ENCODE assay signal across 25 mouse cellular contexts in the genomic region with DNA sequence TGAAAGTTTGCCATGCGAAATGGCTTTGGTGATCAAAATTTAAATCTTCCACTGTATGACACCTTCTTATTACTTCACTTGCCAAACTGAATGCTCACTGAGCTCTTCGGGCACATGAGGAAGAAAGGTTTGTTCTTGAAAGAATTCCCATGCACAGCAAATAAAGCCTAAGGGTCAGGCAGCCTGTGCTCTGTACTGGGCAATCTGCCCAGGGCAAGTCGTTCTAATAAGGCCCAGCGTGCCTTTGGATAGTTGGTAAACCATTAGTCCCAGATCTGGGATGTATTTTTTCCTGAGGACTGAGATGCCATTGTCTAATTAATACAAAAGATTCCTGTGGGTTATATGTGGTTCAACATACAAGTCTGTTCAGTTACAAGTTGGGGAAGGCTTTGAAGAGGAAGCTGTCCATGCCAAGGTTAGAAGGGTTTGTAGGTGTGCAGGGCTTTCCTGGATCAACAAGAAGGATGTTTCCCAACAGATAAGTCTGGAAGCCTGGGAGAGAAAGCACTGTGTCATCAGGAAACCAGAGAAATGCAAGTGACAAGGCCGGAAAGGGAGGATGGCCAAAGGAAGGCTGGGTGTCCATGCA. TPM values are rescaled to one million over a fixed set of nuclear protein-coding genes. Genes with fewer than 3 reads are reported as not detected.
DNase-seq lines count a peak whose midpoint lies in the region; ATAC-seq and TF ChIP-seq lines count a peak whose summit lies in the region.
"Had no signal": no experiment of that assay in that cellular context is flagged by ENCODE, and none has a peak within 500 bp of the region (broad histone marks: within the 10 kb centered on the region; RNA-seq: fewer than 3 reads in every experiment).

No protein-coding gene starts in this region.

- no peak for ATAC-seq in forebrain, embryonic 14.5 days
- no peak for ATAC-seq in forebrain, embryonic 15.5 days (replicated peaks)
- ATAC-seq in kidney, embryonic 15.5 days (replicated peaks; ENCODE audit: low FRiP score) = no peak
- ATAC-seq in intestine, embryonic 16.5 days = no peak
- ATAC-seq: CD4-positive, CD25-positive, alpha-beta regulatory T cell, adult 4 months; forebrain, embryonic 16.5 days; hindbrain, postnatal 0 days; midbrain, embryonic 13.5 days had no signal

- no peak overlapping the region for H3K4me3 ChIP-seq in forebrain, embryonic 14.5 days (ENCODE audit: low read depth, low read length)
- H3K4me3 ChIP-seq in forebrain, embryonic 15.5 days = no peak overlapping the region
- H3K4me3 ChIP-seq in kidney, embryonic 15.5 days (replicated peaks) = no peak overlapping the region
- H3K4me3 ChIP-seq in lung, adult 2 months (replicated peaks; ENCODE audit: extremely low read depth, low read depth, low read length) = no peak overlapping the region
- H3K4me3 ChIP-seq in intestine, embryonic 16.5 days (ENCODE audit: low read length) = no peak overlapping the region
- H3K4me3 ChIP-seq: megakaryocyte, embryonic 14.5 days; midbrain, embryonic 13.5 days; neural tube, embryonic 12.5 days had no signal

- peaks cover 4% of the 10 kb centered on the region; the same call in 1 of the 2 replicates for H3K4me1 ChIP-seq in forebrain, embryonic 14.5 days (ENCODE audit: control insufficient read depth, insufficient read depth, low read length)
- peaks cover 10% of the 10 kb centered on the region for H3K4me1 ChIP-seq in forebrain, embryonic 15.5 days
- H3K4me1 ChIP-seq in kidney, embryonic 15.5 days = peaks cover 14% of the 10 kb centered on the region; the same call in 1 of the 2 replicates
- H3K4me1 ChIP-seq in lung, adult 2 months (ENCODE audit: control insufficient read depth, insufficient read depth, low read length) = peaks cover 8% of the 10 kb centered on the region
- peaks cover 3% of the 10 kb centered on the region; the same call in 1 of the 2 replicates for H3K4me1 ChIP-seq in intestine, embryonic 16.5 days (ENCODE audit: control insufficient read depth, insufficient read depth, low read length)

- no peak overlapping the region for H3K27ac ChIP-seq in forebrain, embryonic 14.5 days (ENCODE audit: low read depth, low read length)
- no peak overlapping the region for H3K27ac ChIP-seq in forebrain, embryonic 15.5 days (replicated peaks)
- H3K27ac ChIP-seq in kidney, embryonic 15.5 days = no peak overlapping the region
- no peak overlapping the region for H3K27ac ChIP-seq in intestine, embryonic 16.5 days (ENCODE audit: low read length)
- H3K27ac ChIP-seq: hindbrain, postnatal 0 days; midbrain, embryonic 13.5 days; neural tube, embryonic 12.5 days had no signal

- H3K27me3 ChIP-seq in forebrain, embryonic 14.5 days (replicated peaks; ENCODE audit: control insufficient read depth, insufficient read depth, low read length) = no peaks in the 10 kb centered on the region
- no peaks in the 10 kb centered on the region for H3K27me3 ChIP-seq in forebrain, embryonic 15.5 days
- H3K27me3 ChIP-seq in kidney, embryonic 15.5 days = no peaks in the 10 kb centered on the region
- no peaks in the 10 kb centered on the region for H3K27me3 ChIP-seq in intestine, embryonic 16.5 days (replicated peaks; ENCODE audit: control insufficient read depth, insufficient read depth, low read length)
- H3K27me3 ChIP-seq: megakaryocyte, embryonic 14.5 days had no signal

- DNase-seq in forebrain, embryonic 14.5 days (ENCODE audit: low spot score) = peak; percentile 52
- peak; percentile 33 for DNase-seq in kidney, adult 9 months
- peak; percentile 32 for DNase-seq in lung, postnatal 36 days
- DNase-seq in lung, adult 2 months = no peak
- peak; percentile 63 for DNase-seq in fat pad, adult 2 months (ENCODE audit: extremely low read depth, low read depth, low spot score)
- DNase-seq: cerebellum, adult 9-10 months; gastrocnemius, postnatal 25 days; heart, postnatal 14 days; layer of hippocampus, postnatal 36 days; lung, adult 18-20 months; lung, postnatal 14 days; right cerebral cortex, postnatal 4 days; thymus, adult 18-20 months; thymus, postnatal 4 days had no signal

- H3K9ac ChIP-seq in forebrain, embryonic 14.5 days (ENCODE audit: low read length) = no peak overlapping the region
- H3K9ac ChIP-seq in forebrain, embryonic 15.5 days (replicated peaks) = no peak overlapping the region
- H3K9ac ChIP-seq in kidney, embryonic 15.5 days = no peak overlapping the region
- H3K9ac ChIP-seq in intestine, embryonic 16.5 days (ENCODE audit: low read depth, low read length) = no peak overlapping the region
- H3K9ac ChIP-seq: midbrain, embryonic 13.5 days; neural tube, embryonic 12.5 days had no signal

- no peaks in the 10 kb centered on the region for H3K9me3 ChIP-seq in forebrain, embryonic 14.5 days (replicated peaks; ENCODE audit: control insufficient read depth, low read length)
- H3K9me3 ChIP-seq in forebrain, embryonic 15.5 days = no peaks in the 10 kb centered on the region
- H3K9me3 ChIP-seq in kidney, embryonic 15.5 days (replicated peaks) = no peaks in the 10 kb centered on the region
- H3K9me3 ChIP-seq in intestine, embryonic 16.5 days (ENCODE audit: control insufficient read depth, low read length) = no peaks in the 10 kb centered on the region
- H3K9me3 ChIP-seq: megakaryocyte, embryonic 14.5 days; midbrain, embryonic 13.5 days; neural tube, embryonic 12.5 days had no signal

- 38% methylated on average over 5 of the region's 5 CpGs for WGBS in forebrain, embryonic 14.5 days
- 38% methylated on average over 5 of the region's 5 CpGs for WGBS in forebrain, embryonic 15.5 days
- 79% methylated on average over 5 of the region's 5 CpGs for WGBS in kidney, embryonic 15.5 days
- 48% methylated on average over 5 of the region's 5 CpGs for WGBS in lung, adult 2 months
- 77% methylated on average over 5 of the region's 5 CpGs for WGBS in intestine, embryonic 16.5 days

- H3K4me2 ChIP-seq in forebrain, embryonic 14.5 days (ENCODE audit: low read length) = no peak overlapping the region
- H3K4me2 ChIP-seq in forebrain, embryonic 15.5 days (replicated peaks) = no peak overlapping the region
- no peak overlapping the region for H3K4me2 ChIP-seq in kidney, embryonic 15.5 days
- H3K4me2 ChIP-seq in intestine, embryonic 16.5 days (ENCODE audit: low read depth, low read length) = no peak overlapping the region
- H3K4me2 ChIP-seq: heart, embryonic 11.5 days; liver, embryonic 11.5 days; midbrain, embryonic 13.5 days; neural tube, embryonic 12.5 days had no signal

- TF ChIP-seq POLR2A in lung, adult 2 months (IDR thresholded peaks at IDR 0.05; ENCODE audit: borderline replicate concordance, extremely low read depth, low read depth, low read length) = no peak

- no peaks in the 10 kb centered on the region for H3K36me3 ChIP-seq in forebrain, embryonic 14.5 days (ENCODE audit: control insufficient read depth, insufficient read depth, low read length)
- H3K36me3 ChIP-seq in forebrain, embryonic 15.5 days = no peaks in the 10 kb centered on the region
- H3K36me3 ChIP-seq in kidney, embryonic 15.5 days = no peaks in the 10 kb centered on the region
- no peaks in the 10 kb centered on the region for H3K36me3 ChIP-seq in intestine, embryonic 16.5 days (ENCODE audit: control insufficient read depth, insufficient read depth, low read length)
- H3K36me3 ChIP-seq: midbrain, embryonic 13.5 days; neural tube, embryonic 12.5 days had no signal

- TF ChIP-seq CTCF in lung, adult 2 months (IDR thresholded peaks at IDR 0.05; ENCODE audit: insufficient read depth, low read length) = no peak

RNA-seq across cellular contexts. Expression of a gene that starts 35.1 kb away (rescaled TPM):
- polyA plus RNA-seq in forebrain, embryonic 14.5 days (2014; fragmentation: Nextera tagmentation; extraction: Ambion mirVana) = 7.4 and 7.7 TPM in 2 replicates
- polyA plus RNA-seq in forebrain, embryonic 15.5 days (2015; fragmentation: Nextera tagmentation; extraction: Ambion mirVana) = 5.4 and 5.9 TPM in 2 replicates
- 13.0 and 16.5 TPM in 2 replicates for polyA plus RNA-seq in kidney, embryonic 15.5 days (2015; fragmentation: Nextera tagmentation; extraction: Ambion mirVana)
- 6.5 and 9.3 TPM in 2 replicates for polyA plus RNA-seq in lung, adult 2 months (2012; rRNA removed)
- 16.1 and 18.3 TPM in 2 replicates for polyA plus RNA-seq in intestine, embryonic 16.5 days (2015; fragmentation: Nextera tagmentation; extraction: Ambion mirVana)
